Mouse (Mus musculus) adrenal gland, adult 10 weeks (tissue): ENCODE measurements around the gene Musk. TPM values are rescaled to one million over a fixed set of nuclear protein-coding genes. Genes with fewer than 3 reads are reported as not detected.

Source experiments
- polyA plus RNA-seq: library from polyadenylated mRNA; stranded (reverse); fragments of 350-450 nt; fragmentation: Illumina TruSeq; extraction: RNeasy Lipid Tissue Mini Kit (QIAGEN cat#74804); gene quantifications from one replicate; pipeline ENCODE4 v1.2.3, GENCODE M21; 2014; ENCODE audit warnings: low read depth, low replicate concordance

Gene Musk
- polyA plus RNA-seq: not detected

DNA sequence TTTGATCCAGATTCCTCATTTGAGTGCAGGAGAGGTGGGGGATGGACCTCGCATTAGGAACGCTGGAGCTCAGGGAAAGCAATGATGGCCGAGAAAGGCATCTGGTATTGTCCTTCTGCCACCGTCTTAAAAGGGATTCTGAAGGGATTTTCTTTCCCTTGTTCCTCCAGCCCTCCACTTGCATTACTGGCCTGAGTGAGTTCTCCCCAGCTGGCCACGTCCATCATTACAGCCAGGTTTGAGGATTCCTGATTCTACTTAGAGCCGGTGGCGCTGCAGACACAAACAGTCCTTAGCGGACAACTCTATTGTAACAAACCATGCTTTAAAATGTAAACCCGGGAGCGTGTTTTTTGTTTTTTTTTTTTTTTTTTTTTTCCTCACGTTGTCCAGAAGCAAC is at the start of gene Musk:
Gene Musk (plus strand): TSS at position 274 of the 400 bp plus-strand sequence.

Other genes starting within 250 kb of the Musk start
- 1.9 TPM for gene Svep1, start 79.1 kb upstream of the Musk start, polyA plus RNA-seq